Mouse (Mus musculus): ENCODE data around the gene Cnga1. TPM values are rescaled to one million over a fixed set of nuclear protein-coding genes. Genes with fewer than 3 reads are reported as not detected.

Gene Cnga1
- total RNA-seq, 1 experiment, result not detected

GRCm38 (mm10) chr5:72658375-72658774, 14.3 kb upstream of the Cnga1 start:
- no peak for TF ChIP-seq ZC3H11A (IDR thresholded peaks at IDR 0.05; ENCODE audit: borderline replicate concordance, low read depth, low read length)
- no peak for TF ChIP-seq MAFK (IDR thresholded peaks at IDR 0.05; ENCODE audit: insufficient read depth, low read depth, low read length)
- TF ChIP-seq ZNF384 (IDR thresholded peaks at IDR 0.05; ENCODE audit: low read depth, low read length), result no peak
- TF ChIP-seq HCFC1 (IDR thresholded peaks at IDR 0.05; ENCODE audit: borderline replicate concordance, insufficient read depth, low read length), result no peak
- TF ChIP-seq CHD2 (IDR thresholded peaks at IDR 0.05; ENCODE audit: low read depth, low read length), result no peak
- Histone ChIP-seq H3K27ac (ENCODE audit: insufficient read depth, low read depth, low read length, poor library complexity, severe bottlenecking) (no peak overlapping the region), H3K4me1 (ENCODE audit: control insufficient read depth in 2 of 2, insufficient read depth in 2 of 2, low read length in 2 of 2, poor library complexity in 1 of 2) (no peaks in the 10 kb centered on the region), H3K9me3 (ENCODE audit: control insufficient read depth, insufficient read depth, low read depth, low read length) (no peaks in the 10 kb centered on the region), H3K36me3 (ENCODE audit: control insufficient read depth, insufficient read depth, low read length, poor library complexity, severe bottlenecking) (no peaks in the 10 kb centered on the region), H3K4me3 (ENCODE audit: insufficient read depth in 1 of 2, low read depth in 1 of 2, low read length in 2 of 2, poor library complexity in 1 of 2, severe bottlenecking in 1 of 2) (no peak overlapping the region), H3K9ac (ENCODE audit: insufficient read depth, low read depth, low read length, poor library complexity, severe bottlenecking) (no peak overlapping the region)
- DNase-seq (ENCODE audit: low read depth, low spot score), result no peak
- in situ Hi-C loops (cut with MboI; ENCODE audit: low sequenced_read_pairs in 2 of 2, unreplicated experiment in 2 of 2), result no loop called here

- DNase-seq (ENCODE audit: low read depth, low spot score), result no peak
- no peaks in the 10 kb centered on the region for H3K4me1 ChIP-seq (ENCODE audit: control insufficient read depth in 2 of 2, insufficient read depth in 2 of 2, low read length in 2 of 2, poor library complexity in 1 of 2)
- TF ChIP-seq MAFK (IDR thresholded peaks at IDR 0.05; ENCODE audit: insufficient read depth, low read depth, low read length) (no peak), HCFC1 (IDR thresholded peaks at IDR 0.05; ENCODE audit: borderline replicate concordance, insufficient read depth, low read length) (no peak), ZC3H11A (IDR thresholded peaks at IDR 0.05; ENCODE audit: borderline replicate concordance, low read depth, low read length) (no peak)
- H3K9me3 ChIP-seq (ENCODE audit: control insufficient read depth, insufficient read depth, low read depth, low read length), result no peaks in the 10 kb centered on the region
- in situ Hi-C loops (cut with MboI; ENCODE audit: low sequenced_read_pairs in 2 of 2, unreplicated experiment in 2 of 2), result no loop called here
- no peak overlapping the region for H3K27ac ChIP-seq (ENCODE audit: insufficient read depth, low read depth, low read length, poor library complexity, severe bottlenecking)
- no peak overlapping the region for H3K4me3 ChIP-seq (ENCODE audit: insufficient read depth in 1 of 2, low read depth in 1 of 2, low read length in 2 of 2, poor library complexity in 1 of 2, severe bottlenecking in 1 of 2)
- H3K9ac ChIP-seq (ENCODE audit: insufficient read depth, low read depth, low read length, poor library complexity, severe bottlenecking), result no peak overlapping the region
- H3K36me3 ChIP-seq (ENCODE audit: control insufficient read depth, insufficient read depth, low read length, poor library complexity, severe bottlenecking), result no peaks in the 10 kb centered on the region
Measured at GRCm38 (mm10) chr5:72656270-72656791, 12.3 kb upstream of the Cnga1 start.

- TF ChIP-seq ZNF384 (IDR thresholded peaks at IDR 0.05; ENCODE audit: low read depth, low read length), result no peak
- no peak for TF ChIP-seq CHD2 (IDR thresholded peaks at IDR 0.05; ENCODE audit: low read depth, low read length)
- TF ChIP-seq ZC3H11A (IDR thresholded peaks at IDR 0.05; ENCODE audit: borderline replicate concordance, low read depth, low read length), result no peak
- no peak for TF ChIP-seq MAFK (IDR thresholded peaks at IDR 0.05; ENCODE audit: insufficient read depth, low read depth, low read length)
- peaks cover 1 to 2% of the 10 kb centered on the region in 2 experiments; a peak in 2 of 4 replicates for H3K4me1 ChIP-seq (ENCODE audit: control insufficient read depth in 2 of 2, insufficient read depth in 2 of 2, low read length in 2 of 2, poor library complexity in 1 of 2)
- H3K36me3 ChIP-seq (ENCODE audit: control insufficient read depth, insufficient read depth, low read length, poor library complexity, severe bottlenecking), result no peaks in the 10 kb centered on the region
- no peak overlapping the region for H3K4me3 ChIP-seq (ENCODE audit: insufficient read depth in 1 of 2, low read depth in 1 of 2, low read length in 2 of 2, poor library complexity in 1 of 2, severe bottlenecking in 1 of 2)
- no peaks in the 10 kb centered on the region for H3K9me3 ChIP-seq (ENCODE audit: control insufficient read depth, insufficient read depth, low read depth, low read length)
- H3K27ac ChIP-seq (ENCODE audit: insufficient read depth, low read depth, low read length, poor library complexity, severe bottlenecking), result no peak overlapping the region
- in situ Hi-C loops (cut with MboI; ENCODE audit: low sequenced_read_pairs in 2 of 2, unreplicated experiment in 2 of 2), result no loop called here
- DNase-seq (ENCODE audit: low read depth, low spot score), result no peak
- no peak overlapping the region for H3K9ac ChIP-seq (ENCODE audit: insufficient read depth, low read depth, low read length, poor library complexity, severe bottlenecking)
Measured at GRCm38 (mm10) chr5:72653068-72653674, 9.1 kb upstream of the Cnga1 start.

GRCm38 (mm10) chr5:72648987-72649735, 5.1 kb upstream of the Cnga1 start:
- DNase-seq (ENCODE audit: low read depth, low spot score), result no peak
- no peak overlapping the region for H3K4me3 ChIP-seq (ENCODE audit: insufficient read depth in 1 of 2, low read depth in 1 of 2, low read length in 2 of 2, poor library complexity in 1 of 2, severe bottlenecking in 1 of 2)
- no peak for TF ChIP-seq ZC3H11A (IDR thresholded peaks at IDR 0.05; ENCODE audit: borderline replicate concordance, low read depth, low read length)
- no peak for TF ChIP-seq CHD2 (IDR thresholded peaks at IDR 0.05; ENCODE audit: low read depth, low read length)
- no peak for TF ChIP-seq ZNF384 (IDR thresholded peaks at IDR 0.05; ENCODE audit: low read depth, low read length)
- no peak for TF ChIP-seq MAFK (IDR thresholded peaks at IDR 0.05; ENCODE audit: insufficient read depth, low read depth, low read length)
- TF ChIP-seq HCFC1 (IDR thresholded peaks at IDR 0.05; ENCODE audit: borderline replicate concordance, insufficient read depth, low read length), result no peak
- H3K4me1 ChIP-seq (ENCODE audit: control insufficient read depth in 2 of 2, insufficient read depth in 2 of 2, low read length in 2 of 2, poor library complexity in 1 of 2), result peaks cover 1 to 5% of the 10 kb centered on the region in 2 experiments; a peak in 2 of 4 replicates
- H3K9me3 ChIP-seq (ENCODE audit: control insufficient read depth, insufficient read depth, low read depth, low read length), result no peaks in the 10 kb centered on the region
- no peaks in the 10 kb centered on the region for H3K36me3 ChIP-seq (ENCODE audit: control insufficient read depth, insufficient read depth, low read length, poor library complexity, severe bottlenecking)
- H3K27ac ChIP-seq (ENCODE audit: insufficient read depth, low read depth, low read length, poor library complexity, severe bottlenecking), result no peak overlapping the region
- no peak overlapping the region for H3K9ac ChIP-seq (ENCODE audit: insufficient read depth, low read depth, low read length, poor library complexity, severe bottlenecking)
- in situ Hi-C loops (cut with MboI; ENCODE audit: low sequenced_read_pairs in 2 of 2, unreplicated experiment in 2 of 2), result no loop called here
